In the genomic region with DNA sequence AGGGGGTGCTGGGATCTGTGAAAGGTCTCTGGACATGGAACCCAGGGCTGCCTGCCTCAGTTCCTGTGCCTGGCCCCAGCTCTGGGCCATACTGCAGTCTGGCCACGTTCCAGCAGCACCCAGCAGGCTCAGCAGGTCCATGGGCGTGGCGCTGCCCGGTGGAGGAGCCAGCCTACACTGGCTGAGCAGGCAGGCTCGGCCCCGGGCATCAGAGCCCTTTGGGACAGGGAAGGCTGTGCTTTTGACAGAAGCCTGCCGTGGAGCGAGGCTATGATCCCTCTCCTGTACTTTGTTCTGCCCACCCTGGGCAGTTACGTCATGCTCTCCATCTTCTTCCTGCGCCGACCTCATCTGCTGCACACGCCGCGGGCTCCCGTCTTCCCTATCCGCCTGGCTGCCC, we compare ENCODE assay signal across 13 mouse cellular contexts. TPM values are rescaled to one million over a fixed set of nuclear protein-coding genes. Genes with fewer than 3 reads are reported as not detected.
A peak's percentile ranks its signal among the peaks of the same experiment; 100 is the strongest.
DNase-seq lines count a peak whose midpoint lies in the region; ATAC-seq lines count a peak whose summit lies in the region.
"Had no signal": no experiment of that assay in that cellular context is flagged by ENCODE, and none has a peak within 500 bp of the region (broad histone marks: within the 10 kb centered on the region; RNA-seq: fewer than 3 reads in every experiment).

A gene (plus strand): TSS at position 134 of the 400 bp plus-strand sequence.

- no peak within 1 kb of the TSS for H3K9ac ChIP-seq in kidney, embryonic 14.5 days (ENCODE audit: low read depth, low read length)

- no peaks in the 10 kb centered on the region for H3K9me3 ChIP-seq in kidney, embryonic 14.5 days (ENCODE audit: control insufficient read depth, low read length)
- no peaks in the 10 kb centered on the region for H3K9me3 ChIP-seq in hindbrain, embryonic 10.5 days

- H3K4me1 ChIP-seq in kidney, embryonic 14.5 days (ENCODE audit: control insufficient read depth, insufficient read depth, low read length) = peaks cover 4% of the 10 kb centered on the region; the same call in 1 of the 2 replicates
- H3K4me1 ChIP-seq in hindbrain, embryonic 10.5 days (replicated peaks) = peaks cover 20% of the 10 kb centered on the region

- no peak within 1 kb of the TSS for H3K4me2 ChIP-seq in kidney, embryonic 14.5 days (replicated peaks; ENCODE audit: low read depth, low read length)
- H3K4me2 ChIP-seq: midbrain, embryonic 11.5 days had no signal

- peak; percentile 63 for DNase-seq in kidney, adult 11 months
- DNase-seq in urinary bladder, postnatal 36 days (ENCODE audit: low spot score in 2 of 2) = peak; percentile 55 to 65
- DNase-seq in urinary bladder, postnatal 10 days (ENCODE audit: low spot score) = no peak
- peak; percentile 44 to 71 for DNase-seq in kidney, postnatal 4 days
- DNase-seq in frontal cortex, postnatal 36 days (ENCODE audit: low spot score in 2 of 2) = no peak
- no peak for DNase-seq in hindbrain, embryonic 10.5 days (ENCODE audit: low spot score)
- no peak for DNase-seq in heart, adult 8-10 months (ENCODE audit: low spot score)
- DNase-seq: left cerebral cortex, postnatal 4 days had no signal

- peaks cover 90% of the 10 kb centered on the region for H3K36me3 ChIP-seq in kidney, embryonic 14.5 days (ENCODE audit: control insufficient read depth, insufficient read depth, low read length)
- peaks cover 98% of the 10 kb centered on the region for H3K36me3 ChIP-seq in hindbrain, embryonic 10.5 days

- ATAC-seq in kidney, embryonic 14.5 days (ENCODE audit: low FRiP score, low TSS enrichment) = no peak
- ATAC-seq: hindbrain, embryonic 16.5 days had no signal

- H3K27ac ChIP-seq in kidney, embryonic 14.5 days (ENCODE audit: low read depth, low read length) = no peak within 1 kb of the TSS
- no peak within 1 kb of the TSS for H3K27ac ChIP-seq in hindbrain, embryonic 10.5 days

- 91% methylated on average over 16 of the region's 16 CpGs for WGBS in kidney, embryonic 14.5 days
- WGBS in hindbrain, embryonic 10.5 days = 94% methylated on average over 16 of the region's 16 CpGs

- no peak within 1 kb of the TSS for H3K4me3 ChIP-seq in kidney, embryonic 14.5 days (ENCODE audit: low read length)
- no peak within 1 kb of the TSS for H3K4me3 ChIP-seq in hindbrain, embryonic 10.5 days
- H3K4me3 ChIP-seq: erythroblast, embryonic 14.5 days had no signal

- no peaks in the 10 kb centered on the region for H3K27me3 ChIP-seq in kidney, embryonic 14.5 days (ENCODE audit: control insufficient read depth, insufficient read depth, low read length)
- H3K27me3 ChIP-seq in hindbrain, embryonic 10.5 days (ENCODE audit: insufficient read depth, poor library complexity, severe bottlenecking) = no peaks in the 10 kb centered on the region
- H3K27me3 ChIP-seq: CH12.LX had no signal

RNA-seq across cellular contexts. Expression of the gene that starts here (rescaled TPM):
- polyA plus RNA-seq in kidney, embryonic 14.5 days (2014; fragmentation: Nextera tagmentation; extraction: Ambion mirVana) = 2.0 and 2.6 TPM in 2 replicates
- 0.55 and 1.3 TPM in 2 replicates for polyA plus RNA-seq in hindbrain, embryonic 10.5 days (2016; fragmentation: Nextera tagmentation; extraction: Ambion mirVana)
- total RNA-seq in heart, adult 8-10 months (2022) = 1 to 10 TPM; 1.3 to 2.2 (median 1.8) TPM

Comparison
In these comparisons a context has a peak if more than half of its experiments do, and no peak if none do; other contexts are left out.
1. DNase-seq: peak in kidney, adult 11 months (single experiment), urinary bladder, postnatal 36 days (2 of 2) and kidney, postnatal 4 days (2 of 2); none in urinary bladder, postnatal 10 days (single experiment), frontal cortex, postnatal 36 days (0 of 2), hindbrain, embryonic 10.5 days (single experiment) and heart, adult 8-10 months (single experiment).